Mouse (Mus musculus) liver, adult 2 months (tissue): ENCODE data around the gene Cdc25a. TPM values are rescaled to one million over a fixed set of nuclear protein-coding genes. Genes with fewer than 3 reads are reported as not detected.

Source experiments
- DNase-seq: peaks from one replicate; pipeline ENCODE4 v3.0.0-alpha.2; 2011; ENCODE audit warnings: low read depth, low spot score; ENCODE audit errors: extremely low read depth
- H3K27ac ChIP-seq: fragments of 200-500 bp; replicated peaks from 2 replicates; pipeline ENCODE4 v1.5.1; 2012; ENCODE audit warnings: low read depth, mild to moderate bottlenecking, control low read depth, inconsistent platforms, low read length; ENCODE audit not compliant: insufficient read depth
- H3K27me3 ChIP-seq: fragments of 200-500 bp; 2 replicates; pipeline ENCODE4 v1.6.1; 2012; ENCODE audit warnings: mild to moderate bottlenecking, moderate library complexity, low read length, inconsistent platforms; ENCODE audit not compliant: control insufficient read depth, insufficient read depth
- H3K36me3 ChIP-seq: fragments of 200-500 bp; 2 replicates; pipeline ENCODE4 v1.6.1; 2012; ENCODE audit warnings: low read length, inconsistent platforms; ENCODE audit not compliant: control insufficient read depth, insufficient read depth
- H3K4me1 ChIP-seq: fragments of 200-500 bp; 2 replicates; pipeline ENCODE4 v1.6.1; 2011; ENCODE audit warnings: low read length; ENCODE audit not compliant: control insufficient read depth, insufficient read depth
- H3K4me3 ChIP-seq: fragments of 200-500 bp; 2 replicates; pipeline ENCODE4 v1.5.1; 2011; ENCODE audit warnings: low read depth, mild to moderate bottlenecking, control low read depth, low read length, moderate library complexity; ENCODE audit not compliant: insufficient read depth
- H3K79me2 ChIP-seq: fragments of 200-500 bp; 2 replicates; pipeline ENCODE4 v1.6.1; 2012; ENCODE audit warnings: inconsistent platforms, mild to moderate bottlenecking, low read length, moderate library complexity; ENCODE audit not compliant: control insufficient read depth, insufficient read depth
- H3K9ac ChIP-seq: fragments of 200-500 bp; 2 replicates; pipeline ENCODE4 v1.6.1; 2012; ENCODE audit warnings: low read depth, mild to moderate bottlenecking, control low read depth, inconsistent platforms, low read length
- CTCF ChIP-seq: fragments of 200-500 bp; IDR thresholded peaks from 2 replicates; pipeline ENCODE4 v1.5.1; 2011; ENCODE audit warnings: low read depth, low read length, control low read depth
- POLR2A ChIP-seq: fragments of 200-500 bp; IDR thresholded peaks from 2 replicates; pipeline ENCODE4 v1.6.1; 2011; ENCODE audit warnings: low read length, control low read depth; ENCODE audit not compliant: insufficient read depth; ENCODE audit errors: extremely low read depth
- WGBS: fragments of 180-500 bp; shearing (Covaris S2); methylation state at CpG from one replicate; pipeline ENCODE4 v1.1.7; 2018; 5-methylcytosine and 5-hydroxymethylcytosine counted together
- polyA plus RNA-seq: library from polyadenylated mRNA; depleted of rRNA; stranded (reverse); fragments of >200 nt; gene quantifications from 2 replicates; pipeline ENCODE4 v1.2.3, GENCODE M21; 2012
- total RNA-seq: library from RNA; depleted of rRNA; stranded (reverse); fragments of >200 nt; gene quantifications from 2 replicates; pipeline ENCODE4 v1.2.3, GENCODE M21; 2014

Gene Cdc25a
- total and polyA plus RNA-seq, 2 experiments: 0.87 to 0.92 TPM

- no peaks in the 10 kb centered on the region for H3K79me2 ChIP-seq
These were observed 9.2 kb upstream of the Cdc25a start for GRCm38 (mm10) chr9:109866218-109866617.

GRCm38 (mm10) chr9:109870983-109871572 is 4.3 kb upstream of the Cdc25a start:
- Histone ChIP-seq H3K4me3 (no peak overlapping the region), H3K9ac (no peak overlapping the region), H3K4me1 (peaks cover 3% of the 10 kb centered on the region), H3K79me2 (no peaks in the 10 kb centered on the region), H3K27ac (no peak overlapping the region), H3K36me3 (no peaks in the 10 kb centered on the region), H3K27me3 (no peaks in the 10 kb centered on the region)
- 13% methylated on average over 6 of the region's 6 CpGs for WGBS
- TF ChIP-seq CTCF (no peak), POLR2A (no peak)
- peak; percentile 89 for DNase-seq

More at GRCm38 (mm10) chr9:109866218-109866617, 9.2 kb upstream of the Cdc25a start:
- Histone ChIP-seq H3K27ac (no peak overlapping the region), H3K4me1 (peaks cover 2% of the 10 kb centered on the region), H3K4me3 (no peak overlapping the region), H3K9ac (no peak overlapping the region), H3K27me3 (no peaks in the 10 kb centered on the region), H3K36me3 (no peaks in the 10 kb centered on the region)
- WGBS: 78% methylated on average over 2 of the region's 2 CpGs
- TF ChIP-seq CTCF: no peak
- TF ChIP-seq POLR2A: no peak
- no peak for DNase-seq

GRCm38 (mm10) chr9:109875695-109876601 is 569 bp downstream of the Cdc25a start:
- H3K79me2 ChIP-seq: no peaks in the 10 kb centered on the region
- peak overlapping the region; percentile 76 for H3K27ac ChIP-seq
- peaks cover 11% of the 10 kb centered on the region for H3K36me3 ChIP-seq
- peak overlapping the region; percentile 92 for H3K9ac ChIP-seq
- H3K4me3 ChIP-seq: peak overlapping the region; percentile 77
- H3K4me1 ChIP-seq: peaks cover 7% of the 10 kb centered on the region
- no peaks in the 10 kb centered on the region for H3K27me3 ChIP-seq
- TF ChIP-seq POLR2A (0 out of 2 replicates have a peak, but pooled peaks have one; percentile 8), CTCF (no peak)
- WGBS: under 1% methylated on average over 76 of the region's 76 CpGs
- DNase-seq: no peak

- H3K4me1 ChIP-seq: peaks cover 4% of the 10 kb centered on the region; the same call in 1 of the 2 replicates
- H3K27ac ChIP-seq: no peak overlapping the region
- no peak overlapping the region for H3K9ac ChIP-seq
- no peak for DNase-seq
- peaks cover 16% of the 10 kb centered on the region for H3K36me3 ChIP-seq
- no peaks in the 10 kb centered on the region for H3K79me2 ChIP-seq
- WGBS: 31% methylated on average over 3 of the region's 3 CpGs
- H3K4me3 ChIP-seq: no peak overlapping the region; the same call in 1 of the 2 replicates
- no peaks in the 10 kb centered on the region for H3K27me3 ChIP-seq
- TF ChIP-seq CTCF: no peak
- no peak for TF ChIP-seq POLR2A
These were observed 1.4 kb downstream of the Cdc25a start for GRCm38 (mm10) chr9:109876756-109877155.

GRCm38 (mm10) chr9:109877666-109878065 is 2.3 kb downstream of the Cdc25a start:
- no peak overlapping the region for H3K4me3 ChIP-seq
- H3K27ac ChIP-seq: no peak overlapping the region
- WGBS: 95% methylated on average over 5 of the region's 5 CpGs
- no peak overlapping the region for H3K9ac ChIP-seq
- no peaks in the 10 kb centered on the region for H3K27me3 ChIP-seq
- DNase-seq: no peak
- H3K4me1 ChIP-seq: peaks cover 4% of the 10 kb centered on the region; the same call in 1 of the 2 replicates
- no peaks in the 10 kb centered on the region for H3K79me2 ChIP-seq
- peaks cover 24% of the 10 kb centered on the region for H3K36me3 ChIP-seq
- TF ChIP-seq POLR2A (no peak), CTCF (no peak)
